Mouse (Mus musculus) left cerebral cortex, postnatal 10 days (tissue): Measurements from ENCODE around the gene Prrc2c. TPM values are rescaled to one million over a fixed set of nuclear protein-coding genes. Genes with fewer than 3 reads are reported as not detected.
"Not testable (repeated sequence)": the region's sequence is repeated elsewhere in the genome, so short reads cannot be mapped to it uniquely, and the experiment has no call there.

Experiments used
- DNase-seq, 2 experiments: peaks; one replicate each; pipeline ENCODE4 v3.0.0; 2021 to 2022; ENCODE audit warnings: low spot score in 2 of 2, mixed read lengths in 1 of 2; ENCODE audit errors: extremely low spot score in 1 of 2
- intact Hi-C: fragments of 180-260 bp; cut with DNase I; formaldehyde crosslinking; loops from one replicate; pipeline ENCODE4 v1.15.1; 2025
- total RNA-seq, 2 experiments: library from RNA; stranded (reverse); gene quantifications; 2 replicates each; pipeline ENCODE4 v1.2.3; 2021

The Prrc2c gene
- 100 to 1,000 TPM; 212 to 222 TPM for total RNA-seq

- intact Hi-C loops, result loop anchor here (10.0 kb wide), 1 partner anchor 314 kb away; no protein-coding TSS in a partner anchor
- peak; percentile 99 to 100 for DNase-seq
Measured at GRCm38 (mm10) chr1:162740401-162740835, at the start of gene Prrc2c. Prrc2c (minus strand) TSS chr1:162740556.

- intact Hi-C loops, result no loop called here
- DNase-seq, result no peak
Measured at GRCm38 (mm10) chr1:162785222-162785621, 44.9 kb upstream of the Prrc2c start.

GRCm38 (mm10) chr1:162783669-162784248 is 43.4 kb upstream of the Prrc2c start:
- intact Hi-C loops, result no loop called here

GRCm38 (mm10) chr1:162781035-162781434 is 40.7 kb upstream of the Prrc2c start:
- intact Hi-C loops, DNase-seq: not testable (repeated sequence)

More at GRCm38 (mm10) chr1:162783669-162784248, 43.4 kb upstream of the Prrc2c start:
- no peak for DNase-seq

GRCm38 (mm10) chr1:162777943-162778538 is 37.7 kb upstream of the Prrc2c start:
- intact Hi-C loops, result no loop called here
- DNase-seq, result no peak

- no peak for DNase-seq
- intact Hi-C loops, result no loop called here
Measured at GRCm38 (mm10) chr1:162773661-162774060, 33.3 kb upstream of the Prrc2c start.

GRCm38 (mm10) chr1:162771617-162772360 is 31.4 kb upstream of the Prrc2c start:
- intact Hi-C loops, result no loop called here
- no peak for DNase-seq

GRCm38 (mm10) chr1:162752009-162752408 is 11.7 kb upstream of the Prrc2c start:
- no peak for DNase-seq
- intact Hi-C loops, result no loop called here

GRCm38 (mm10) chr1:162749607-162750006 is 9.3 kb upstream of the Prrc2c start:
- intact Hi-C loops, result loop anchor here (10.0 kb wide), 1 partner anchor 305 kb away; no protein-coding TSS in a partner anchor

GRCm38 (mm10) chr1:162748761-162749160 is 8.4 kb upstream of the Prrc2c start:
- intact Hi-C loops, result loop anchor here (10.0 kb wide), 1 partner anchor 306 kb away; no protein-coding TSS in a partner anchor
- no peak for DNase-seq

More at GRCm38 (mm10) chr1:162749607-162750006, 9.3 kb upstream of the Prrc2c start:
- DNase-seq, result no peak

- DNase-seq, result peak in 1 of 2 experiments; percentile 62
- intact Hi-C loops, result loop anchor here (10.0 kb wide), 1 partner anchor 315 kb away; no protein-coding TSS in a partner anchor
Measured at GRCm38 (mm10) chr1:162739831-162740394, 443 bp downstream of the Prrc2c start.

GRCm38 (mm10) chr1:162739406-162739805 is 950 bp downstream of the Prrc2c start:
- peak; percentile 23 to 30 for DNase-seq
- intact Hi-C loops, result no loop called here

GRCm38 (mm10) chr1:162738472-162738871 is 1.9 kb downstream of the Prrc2c start:
- intact Hi-C loops, result no loop called here
- DNase-seq, result no peak

- intact Hi-C loops, result no loop called here
Measured at GRCm38 (mm10) chr1:162735084-162735483, 5.3 kb downstream of the Prrc2c start.

GRCm38 (mm10) chr1:162734283-162734682 is 6.1 kb downstream of the Prrc2c start:
- DNase-seq, result no peak
- intact Hi-C loops, result no loop called here

More at GRCm38 (mm10) chr1:162735084-162735483, 5.3 kb downstream of the Prrc2c start:
- DNase-seq, result no peak

- no peak for DNase-seq
- intact Hi-C loops, result no loop called here
Measured at GRCm38 (mm10) chr1:162732041-162732440, 8.3 kb downstream of the Prrc2c start.

GRCm38 (mm10) chr1:162729436-162729835 is 10.9 kb downstream of the Prrc2c start:
- no peak for DNase-seq
- intact Hi-C loops, result no loop called here

- intact Hi-C loops, result no loop called here
- no peak for DNase-seq
Measured at GRCm38 (mm10) chr1:162727981-162728380, 12.4 kb downstream of the Prrc2c start.

GRCm38 (mm10) chr1:162723610-162724009 is 16.7 kb downstream of the Prrc2c start:
- intact Hi-C loops, result loop anchor here (5.0 kb wide), 1 partner anchor 136 kb away; no protein-coding TSS in a partner anchor
- no peak for DNase-seq
